Mouse (Mus musculus) brain, embryonic 14.5 days (tissue): ENCODE measurements at regions not wholly inside any gene's neighbourhood (a gene's known extent, or its start where the extent isn't known, plus 50 kb on each side); places are given as distances from the start of the nearest gene placed in this dataset.

ENCODE experiments used
- CTCF ChIP-seq: fragments of 200-500 bp; IDR thresholded peaks from 2 replicates; pipeline ENCODE4 v1.5.1; 2012; ENCODE audit warnings: inconsistent platforms, mild to moderate bottlenecking, moderate library complexity, borderline replicate concordance; ENCODE audit not compliant: insufficient read depth, insufficient read length; ENCODE audit errors: extremely low read depth
- POLR2A ChIP-seq: fragments of 200-500 bp; IDR thresholded peaks from 2 replicates; pipeline ENCODE4 v1.6.1; 2012; ENCODE audit warnings: mild to moderate bottlenecking, inconsistent platforms, borderline replicate concordance; ENCODE audit not compliant: poor library complexity, insufficient read depth, insufficient read length, severe bottlenecking; ENCODE audit errors: extremely low read depth

DNA sequence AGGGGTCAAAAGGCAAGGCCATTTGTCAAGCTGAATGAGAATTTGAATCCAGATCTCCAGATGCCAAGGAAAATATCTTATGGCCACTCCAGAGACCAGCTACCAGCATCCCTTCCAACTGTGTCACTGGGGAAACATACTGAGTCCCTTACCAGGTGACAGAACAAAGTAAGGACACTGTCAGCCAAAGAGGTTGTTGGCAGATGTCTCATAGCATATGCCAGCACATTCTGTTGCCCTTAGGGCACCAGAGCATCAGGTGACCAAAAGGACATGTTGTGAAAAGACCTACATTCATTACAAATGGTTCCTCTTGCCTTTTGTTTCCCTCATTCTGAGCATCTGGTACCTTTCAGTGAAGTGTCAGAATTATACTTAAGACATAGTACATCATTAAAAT is 166.4 kb downstream of the Rbm26 start:
- TF ChIP-seq CTCF (no peak), POLR2A (no peak)
